Mouse (Mus musculus): ENCODE data around the gene Myo1f. TPM values are rescaled to one million over a fixed set of nuclear protein-coding genes. Genes with fewer than 3 reads are reported as not detected.

Gene Myo1f
- 1 to 10 TPM; 1.3 to 4.2 TPM for total RNA-seq (2021)
- long read RNA-seq, experiment 1, partial matches to known transcripts: 1 of 4 reads
- long read RNA-seq, experiment 1, other reads (novel, unspliced or antisense): 1 of 4 reads
- long read RNA-seq, experiment 2, partial matches to known transcripts: 0 of 3 reads
- long read RNA-seq, experiment 2, other reads (novel, unspliced or antisense): 1 of 3 reads

DNA sequence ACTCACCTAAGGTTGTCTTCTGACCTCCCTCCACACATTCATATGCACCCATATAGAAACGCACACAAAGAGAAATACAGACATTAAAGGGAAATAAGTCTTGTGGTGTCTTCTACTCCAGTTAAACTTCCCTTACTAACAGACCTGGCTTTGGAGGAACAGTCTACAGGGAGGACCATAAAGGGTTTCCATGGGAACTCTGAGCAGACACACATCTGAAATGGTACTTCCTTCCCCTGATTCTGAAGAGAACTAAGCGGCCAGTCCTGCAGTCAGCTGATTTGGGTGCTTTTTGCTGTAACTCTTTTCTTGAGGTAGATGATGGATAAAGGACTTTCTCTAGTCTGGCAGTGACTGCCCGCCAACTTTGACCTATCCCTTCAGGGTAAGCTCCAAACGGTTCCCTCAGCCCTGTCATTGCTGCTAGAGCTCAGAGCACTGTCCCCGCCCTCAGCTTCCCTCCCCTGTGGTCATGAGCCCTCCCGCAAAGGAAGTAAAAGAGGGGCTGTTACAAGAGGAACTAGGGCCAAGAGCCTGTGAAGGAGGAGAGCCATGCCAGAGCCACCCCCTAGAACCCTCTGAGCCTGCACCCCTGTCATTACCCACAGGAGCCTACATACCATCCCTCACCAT lies at the start of gene Myo1f:
Myo1f (plus strand) TSS at position 485 of the 633 bp plus-strand sequence.
- DNase-seq (ENCODE audit: low spot score in 2 of 2): no peak

DNA sequence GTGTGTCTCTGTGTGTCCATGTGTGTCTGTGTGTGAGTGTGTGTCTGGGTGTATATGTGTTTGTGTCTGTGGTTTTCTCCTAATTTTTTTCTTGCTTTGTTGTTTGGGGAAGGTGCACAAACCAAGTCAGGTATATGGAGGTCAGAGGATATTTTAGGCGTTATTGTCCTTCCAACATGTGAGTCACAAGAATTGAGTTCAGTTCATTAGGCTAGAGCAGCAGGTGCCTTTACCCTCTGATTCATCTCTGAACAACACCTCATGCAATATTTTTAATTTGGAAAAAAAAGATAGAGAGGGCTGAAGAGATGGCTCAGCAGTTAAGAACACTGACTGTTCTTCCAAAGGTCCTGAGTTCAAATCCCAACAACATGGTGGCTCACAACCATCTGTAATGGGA lies 47.1 kb upstream of the Myo1f start:
- DNase-seq (ENCODE audit: low spot score in 2 of 2): no peak

- DNase-seq (ENCODE audit: low spot score in 2 of 2): no peak
Observed at GRCm38 (mm10) chr17:33510172-33510571, 45.3 kb upstream of the Myo1f start.

- DNase-seq (ENCODE audit: low spot score in 2 of 2): no peak
Observed at GRCm38 (mm10) chr17:33512441-33513415, 42.8 kb upstream of the Myo1f start.

DNA sequence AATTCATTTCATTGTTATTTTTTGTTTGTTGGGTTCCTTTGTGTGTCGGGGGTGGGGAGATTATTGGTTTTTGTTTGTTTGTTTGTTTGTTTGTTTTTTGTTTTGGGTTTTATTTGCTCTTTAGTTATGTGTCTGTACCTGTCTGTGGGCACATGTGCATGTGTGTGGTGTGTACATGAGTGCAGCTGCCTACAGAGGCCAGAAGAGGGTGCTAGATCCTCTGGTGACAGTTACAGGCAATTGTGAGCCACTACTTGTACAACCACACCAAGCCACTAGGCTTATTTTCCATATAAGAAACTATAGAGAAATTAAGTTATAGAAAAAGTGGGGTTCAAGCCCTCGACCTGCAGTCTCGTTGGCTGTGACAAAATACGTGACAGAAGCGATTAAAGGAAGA lies 41.6 kb upstream of the Myo1f start:
- no peak for DNase-seq (ENCODE audit: low spot score in 2 of 2)

DNA sequence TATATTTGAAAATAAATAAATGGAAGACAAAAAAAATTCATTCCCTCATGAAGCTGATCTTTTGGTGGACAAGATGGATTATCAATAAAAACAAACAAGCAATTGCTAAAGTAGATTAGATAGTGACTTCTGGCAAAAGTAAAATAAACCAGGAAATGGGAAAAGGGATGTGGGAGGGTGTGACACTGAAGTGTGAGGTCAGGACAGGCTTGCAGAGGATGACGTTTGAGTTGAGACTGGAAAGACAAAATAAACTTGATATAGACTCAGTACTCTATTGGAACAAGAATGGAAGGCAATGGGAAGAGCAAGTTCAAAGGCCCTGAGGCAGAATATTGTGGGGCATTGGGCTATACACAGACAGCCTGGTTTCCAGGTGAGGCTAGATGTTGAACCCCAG lies 35.1 kb upstream of the Myo1f start:
- DNase-seq (ENCODE audit: low spot score in 2 of 2): no peak

GRCm38 (mm10) chr17:33523431-33523917 lies 32.0 kb upstream of the Myo1f start:
- DNase-seq (ENCODE audit: low spot score in 2 of 2): no peak

DNA sequence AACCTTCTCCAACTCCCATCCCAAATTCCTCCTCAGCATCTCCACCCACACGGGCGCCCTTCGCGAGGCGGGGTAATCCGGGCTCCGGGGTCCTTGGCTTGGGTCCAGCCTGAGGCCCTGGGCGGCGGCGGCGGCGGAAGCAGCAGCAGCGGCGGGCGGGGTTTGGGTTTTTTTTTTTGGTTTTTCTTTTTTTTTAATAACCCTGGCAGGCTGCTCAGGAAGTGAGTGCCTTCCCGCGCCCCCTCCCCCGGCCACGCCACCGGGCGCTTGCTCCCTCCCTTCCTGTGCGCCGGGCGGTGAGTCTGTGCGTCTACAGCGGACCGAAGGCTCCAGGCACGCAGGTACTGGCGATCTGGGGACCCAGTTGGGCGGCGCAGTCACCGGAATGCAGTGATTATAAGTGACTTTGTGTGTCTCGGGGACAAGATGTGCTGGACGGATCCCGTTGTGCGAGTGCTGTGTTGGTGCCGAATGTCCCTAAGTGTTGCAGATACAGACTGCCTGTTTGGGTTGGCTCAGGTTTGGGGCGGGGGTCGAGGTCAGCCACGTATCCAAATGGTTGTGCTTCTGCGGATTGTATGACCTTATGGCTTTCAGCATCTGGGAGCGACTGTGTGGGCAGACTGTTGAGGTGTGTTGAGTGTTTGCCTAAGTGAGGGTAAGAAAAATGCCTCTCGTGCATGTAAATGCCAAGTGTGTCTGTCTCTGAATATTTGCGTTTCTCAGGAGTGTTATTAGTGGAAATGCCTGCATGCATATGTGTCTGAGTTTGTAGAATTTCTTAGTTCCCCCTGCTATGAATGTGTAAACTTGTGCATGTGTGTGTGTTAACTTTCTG lies 31.4 kb upstream of the Myo1f start, which contains the start of gene Adamts10:
Adamts10 (plus strand) TSS at position 287 of the 838 bp plus-strand sequence.
- peak; percentile 38 to 50 for DNase-seq (ENCODE audit: low spot score in 2 of 2)

DNA sequence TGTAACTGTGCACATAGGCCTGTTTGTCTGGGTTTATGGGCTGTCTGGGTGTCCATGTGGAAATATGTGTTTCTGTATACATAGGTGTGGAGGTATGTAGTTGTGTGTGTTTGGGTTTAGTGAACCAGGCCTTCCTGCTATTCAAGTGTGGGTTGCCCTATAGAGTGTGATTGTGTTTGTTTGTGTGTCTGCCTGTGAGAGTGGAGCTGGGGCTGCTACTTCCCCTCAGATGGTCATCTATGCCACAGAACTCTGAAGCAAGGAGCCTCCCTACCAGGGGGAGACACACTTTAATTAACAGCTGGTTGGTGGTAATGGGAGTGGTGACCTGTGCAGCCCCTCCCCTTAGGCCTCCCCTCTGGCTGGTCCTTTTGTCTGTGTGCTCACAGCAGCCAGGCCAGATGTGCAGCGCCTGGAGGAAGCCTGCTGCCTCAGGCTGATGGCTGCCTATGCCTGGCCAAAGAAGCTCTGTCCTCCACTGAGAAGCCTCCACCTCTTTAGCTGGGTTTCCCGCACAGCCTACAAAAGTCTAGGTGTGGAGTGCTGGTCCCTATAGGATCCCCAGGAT lies 30.6 kb upstream of the Myo1f start:
- DNase-seq (ENCODE audit: low spot score in 2 of 2): no peak

GRCm38 (mm10) chr17:33526506-33526905 lies 29.0 kb upstream of the Myo1f start:
- no peak for DNase-seq (ENCODE audit: low spot score in 2 of 2)

- DNase-seq (ENCODE audit: low spot score in 2 of 2): peak; percentile 24 to 33
Observed at GRCm38 (mm10) chr17:33539106-33539675, 16.3 kb upstream of the Myo1f start.

DNA sequence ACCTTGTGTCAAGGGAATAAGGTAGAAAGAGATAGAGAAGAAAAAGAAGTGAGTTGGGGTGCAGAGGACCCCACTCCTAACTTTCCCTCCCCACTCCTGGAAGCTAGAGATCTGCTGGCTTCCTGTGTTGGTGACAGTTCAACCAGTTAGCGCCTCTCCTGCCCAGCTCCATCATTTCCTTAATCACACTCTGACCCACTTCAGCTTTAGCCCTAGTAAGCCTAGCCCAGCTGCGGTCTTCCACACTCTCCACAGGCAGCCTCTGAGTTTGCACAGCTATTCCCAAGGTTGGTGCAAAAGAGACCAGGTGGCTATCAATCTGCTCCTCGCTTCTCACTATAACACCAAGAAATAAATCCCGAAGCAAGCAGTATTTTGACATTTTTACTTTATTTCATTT lies 15.6 kb upstream of the Myo1f start:
- no peak for DNase-seq (ENCODE audit: low spot score in 2 of 2)

- no peak for DNase-seq (ENCODE audit: low spot score in 2 of 2)
Observed at GRCm38 (mm10) chr17:33549212-33549611, 6.3 kb upstream of the Myo1f start.

- DNase-seq (ENCODE audit: low spot score in 2 of 2): no peak
Observed at GRCm38 (mm10) chr17:33550388-33550787, 5.1 kb upstream of the Myo1f start.

DNA sequence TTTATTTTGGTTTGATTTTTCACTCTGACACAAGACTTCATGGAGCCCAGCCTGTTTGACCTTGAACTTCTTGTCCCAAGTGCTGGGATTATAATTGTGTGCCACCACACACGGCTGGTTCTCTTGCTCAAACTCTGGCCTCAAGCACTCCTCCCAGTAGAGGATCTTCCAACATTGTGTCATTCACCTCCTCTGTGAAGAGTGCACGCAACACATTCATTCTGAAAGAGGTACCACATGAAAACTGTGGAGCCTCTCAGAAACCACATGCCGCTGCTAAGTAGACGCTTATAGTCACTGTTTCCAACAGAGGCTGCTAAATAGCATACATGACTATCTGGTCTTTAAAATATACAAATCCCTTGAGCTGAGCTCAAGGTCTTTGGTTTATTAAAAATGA lies 3.4 kb upstream of the Myo1f start:
- DNase-seq (ENCODE audit: low spot score in 2 of 2): no peak

GRCm38 (mm10) chr17:33552964-33553363 lies 2.5 kb upstream of the Myo1f start:
- DNase-seq (ENCODE audit: low spot score in 2 of 2): no peak

DNA sequence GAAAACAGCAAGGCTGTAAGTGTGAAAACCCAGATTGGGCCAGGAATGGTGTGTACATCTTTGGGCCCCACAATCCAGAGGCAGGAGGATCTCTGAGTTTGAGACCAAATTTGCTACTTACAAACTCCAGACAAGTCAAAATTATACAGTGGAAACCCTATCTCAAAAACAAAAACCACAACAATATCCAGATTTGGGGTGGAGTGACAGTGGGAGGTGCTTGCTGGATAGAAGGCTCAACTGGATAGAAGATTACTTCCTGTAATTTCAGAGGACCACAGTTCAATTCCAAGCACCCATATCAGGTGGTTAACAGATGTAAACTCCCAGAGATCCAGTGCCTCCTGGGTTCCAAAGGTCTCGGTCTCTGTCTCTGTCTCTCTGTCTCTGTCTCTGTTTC lies 971 bp upstream of the Myo1f start:
- no peak for DNase-seq (ENCODE audit: low spot score in 2 of 2)

DNA sequence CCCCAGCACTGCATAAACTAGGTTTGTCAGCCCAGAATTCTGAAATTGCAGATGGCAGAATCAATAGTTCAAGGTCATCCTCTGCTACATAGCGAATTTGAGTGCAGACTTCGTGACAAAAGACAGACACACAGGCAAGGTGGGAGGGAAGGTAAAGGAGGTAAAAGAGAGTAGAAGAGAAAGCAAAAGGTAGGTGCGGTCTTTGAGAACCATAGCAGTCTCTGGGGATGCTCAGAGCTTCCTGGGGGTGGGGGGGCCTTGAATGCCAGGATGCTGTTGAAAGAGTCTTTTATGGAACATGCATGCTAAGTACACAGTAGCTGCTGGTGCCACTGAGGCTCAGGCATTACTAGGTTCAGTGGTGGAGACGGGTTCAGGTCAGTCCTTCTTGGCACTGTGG lies 2.4 kb downstream of the Myo1f start:
- no peak for DNase-seq (ENCODE audit: low spot score in 2 of 2)

GRCm38 (mm10) chr17:33563527-33564076 lies 8.1 kb downstream of the Myo1f start:
- no peak for DNase-seq (ENCODE audit: low spot score in 2 of 2)

DNA sequence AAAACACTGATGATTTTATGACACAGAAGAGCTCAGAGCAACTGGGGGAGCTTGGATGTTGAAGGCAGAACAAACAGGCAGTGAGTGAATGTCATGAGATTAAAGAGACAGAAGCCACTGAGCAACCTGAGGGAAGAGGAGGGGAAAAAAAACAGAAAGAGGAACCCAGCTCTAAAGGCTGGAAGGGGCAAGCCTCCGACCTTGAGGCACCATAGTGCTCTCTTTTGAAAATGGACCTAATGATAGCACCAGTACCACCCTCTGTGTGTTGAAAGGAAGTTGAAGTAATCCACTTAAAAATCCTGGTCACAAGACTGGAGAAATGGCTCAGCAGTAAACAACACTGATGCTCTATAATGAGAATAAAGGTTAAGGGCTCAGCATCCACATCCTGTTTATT lies 9.1 kb downstream of the Myo1f start:
- no peak for DNase-seq (ENCODE audit: low spot score in 2 of 2)
